Mouse (Mus musculus): ENCODE measurements around the gene Aspscr1.

Gene Aspscr1

GRCm38 (mm10) chr11:120683536-120683935 lies 10.8 kb downstream of the Aspscr1 start:
- DNase-seq (ENCODE audit: low spot score in 2 of 2) = no peak

- DNase-seq (ENCODE audit: low spot score in 2 of 2) = no peak
Measured at GRCm38 (mm10) chr11:120684086-120684485, 11.3 kb downstream of the Aspscr1 start.

- no peak for DNase-seq (ENCODE audit: low spot score in 2 of 2)
Measured at GRCm38 (mm10) chr11:120684660-120685059, 11.9 kb downstream of the Aspscr1 start.

- no peak for DNase-seq (ENCODE audit: low spot score in 2 of 2)
Measured at GRCm38 (mm10) chr11:120686650-120687272, 14.0 kb downstream of the Aspscr1 start.

- DNase-seq (ENCODE audit: low spot score in 2 of 2) = no peak
Measured at GRCm38 (mm10) chr11:120689365-120689764, 16.6 kb downstream of the Aspscr1 start.

GRCm38 (mm10) chr11:120692471-120693011 lies 19.8 kb downstream of the Aspscr1 start:
- no peak for DNase-seq (ENCODE audit: low spot score in 2 of 2)

GRCm38 (mm10) chr11:120693461-120693860 lies 20.7 kb downstream of the Aspscr1 start:
- DNase-seq (ENCODE audit: low spot score in 2 of 2) = no peak

- no peak for DNase-seq (ENCODE audit: low spot score in 2 of 2)
Measured at GRCm38 (mm10) chr11:120695184-120695583, 22.4 kb downstream of the Aspscr1 start.

- no peak for DNase-seq (ENCODE audit: low spot score in 2 of 2)
Measured at GRCm38 (mm10) chr11:120695641-120696040, 22.9 kb downstream of the Aspscr1 start.

- DNase-seq (ENCODE audit: low spot score in 2 of 2) = no peak
Measured at GRCm38 (mm10) chr11:120696568-120696967, 23.8 kb downstream of the Aspscr1 start.

GRCm38 (mm10) chr11:120697741-120698140 lies 25.0 kb downstream of the Aspscr1 start:
- peak; percentile 75 to 80 for DNase-seq (ENCODE audit: low spot score in 2 of 2)

- no peak for DNase-seq (ENCODE audit: low spot score in 2 of 2)
Measured at GRCm38 (mm10) chr11:120703696-120704454, 31.1 kb downstream of the Aspscr1 start.

- DNase-seq (ENCODE audit: low spot score in 2 of 2) = no peak
Measured at GRCm38 (mm10) chr11:120704486-120705325, 31.9 kb downstream of the Aspscr1 start.

GRCm38 (mm10) chr11:120706120-120706519 lies 33.3 kb downstream of the Aspscr1 start:
- no peak for DNase-seq (ENCODE audit: low spot score in 2 of 2)

GRCm38 (mm10) chr11:120707225-120707624 lies 34.5 kb downstream of the Aspscr1 start:
- no peak for DNase-seq (ENCODE audit: low spot score in 2 of 2)

- no peak for DNase-seq (ENCODE audit: low spot score in 2 of 2)
Measured at GRCm38 (mm10) chr11:120707969-120708368, 35.2 kb downstream of the Aspscr1 start.

GRCm38 (mm10) chr11:120709551-120709950 lies 36.8 kb downstream of the Aspscr1 start:
- DNase-seq (ENCODE audit: low spot score in 2 of 2) = no peak

- no peak for DNase-seq (ENCODE audit: low spot score in 2 of 2)
Measured at GRCm38 (mm10) chr11:120710672-120711071, 37.9 kb downstream of the Aspscr1 start.

- no peak for DNase-seq (ENCODE audit: low spot score in 2 of 2)
Measured at GRCm38 (mm10) chr11:120711980-120712604, 39.3 kb downstream of the Aspscr1 start.

- peak; percentile 28 to 41 for DNase-seq (ENCODE audit: low spot score in 2 of 2)
Measured at GRCm38 (mm10) chr11:120712771-120713568, 40.2 kb downstream of the Aspscr1 start.

Data from heart, adult 9 months (tissue).